Mouse (Mus musculus) gastrocnemius, adult 18-20 months (tissue): ENCODE results near the gene D13Ertd608e. TPM values are rescaled to one million over a fixed set of nuclear protein-coding genes. Genes with fewer than 3 reads are reported as not detected.

Experiments used
- total RNA-seq, 2 experiments: library from RNA; stranded (reverse); gene quantifications; 2 replicates each; pipeline ENCODE4 v1.2.3; 2021

Gene D13Ertd608e
- total RNA-seq, 2 experiments from 2014 or later, result not detected

Other genes starting within 250 kb of the D13Ertd608e start
- under 1 TPM; 0.48 to 0.71 TPM for gene Ccl28, start 212.2 kb upstream of the D13Ertd608e start, total RNA-seq
- gene Hmgcs1, start 145.6 kb upstream of the D13Ertd608e start, total RNA-seq, result 10 to 100 TPM; 23.7 to 26.7 TPM
- gene Nim1k, start 80.1 kb upstream of the D13Ertd608e start, total RNA-seq, result 1 to 10 TPM; 1.3 to 1.6 TPM
- gene Zfp131, start 45.1 kb upstream of the D13Ertd608e start, total RNA-seq, result 10 to 100 TPM; 19.4 to 20.5 TPM
- gene AF067063, start 5.8 kb upstream of the D13Ertd608e start, total RNA-seq, result not detected
- gene Tcstv1, start 58.8 kb downstream of the D13Ertd608e start, total RNA-seq, result not detected
- gene Gm21761, start 93.3 kb downstream of the D13Ertd608e start, total RNA-seq, result not detected
- not detected for gene B020031M17Rik, start 114.8 kb downstream of the D13Ertd608e start, total RNA-seq
- gene Gm36079, start 191.0 kb downstream of the D13Ertd608e start, total RNA-seq, result not detected
- gene Gm21188, start 216.2 kb downstream of the D13Ertd608e start, total RNA-seq, result under 1 TPM; 0.14 to 0.25 TPM